Mouse (Mus musculus): ENCODE results near the gene Lats2. TPM values are rescaled to one million over a fixed set of nuclear protein-coding genes. Genes with fewer than 3 reads are reported as not detected.
"Not testable (repeated sequence)": the region's sequence is repeated elsewhere in the genome, so short reads cannot be mapped to it uniquely, and the experiment has no call there.

The Lats2 gene
- polyA plus RNA-seq, 1 experiment from 2014 or later, result 8.6 TPM

DNA sequence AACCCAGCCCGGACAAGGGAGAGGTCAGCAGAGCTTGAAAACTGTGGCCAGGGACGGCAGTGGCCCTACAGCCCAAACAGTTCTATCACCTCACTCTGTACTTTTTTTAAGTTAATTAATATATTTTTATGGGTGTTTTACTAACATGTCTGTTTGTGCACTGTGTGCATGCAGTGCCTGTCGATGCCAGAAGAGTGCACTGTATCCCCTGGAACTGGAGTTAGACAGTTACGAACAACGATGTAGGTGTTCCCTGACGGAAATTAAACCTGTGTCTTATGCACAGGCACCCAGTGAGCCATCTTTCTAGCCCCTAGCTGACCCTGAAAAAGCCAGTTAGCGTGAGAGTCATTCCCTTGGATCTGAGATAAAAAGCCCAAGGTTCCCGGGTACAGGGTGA lies 62.6 kb downstream of the Lats2 start:
- Histone ChIP-seq H3K9me3 (ENCODE audit: control insufficient read depth) (no peaks in the 10 kb centered on the region), H3K9ac (ENCODE audit: low read depth, low read length) (no peak overlapping the region), H3K36me3 (ENCODE audit: control insufficient read depth, insufficient read depth) (peaks cover 60% of the 10 kb centered on the region), H3K4me2 (replicated peaks; ENCODE audit: low read depth) (no peak overlapping the region), H3K4me3 (ENCODE audit: low read depth, low read length) (no peak overlapping the region), H3K27ac (ENCODE audit: low read depth, low read length) (no peak overlapping the region), H3K27me3 (replicated peaks; ENCODE audit: control insufficient read depth, insufficient read depth, low read length) (no peaks in the 10 kb centered on the region), H3K4me1 (replicated peaks; ENCODE audit: control insufficient read depth, insufficient read depth, low read length) (no peaks in the 10 kb centered on the region)
- WGBS, result 92% methylated on average over 8 of the region's 8 CpGs
- peak; percentile 65 for TF ChIP-seq CTCF (IDR thresholded peaks at IDR 0.05; ENCODE audit: low read depth)
- no peak for ATAC-seq

GRCm38 (mm10) chr14:57694246-57694645 lies 63.9 kb downstream of the Lats2 start:
- H3K9ac ChIP-seq (ENCODE audit: low read depth, low read length), result no peak overlapping the region
- H3K4me1 ChIP-seq (replicated peaks; ENCODE audit: control insufficient read depth, insufficient read depth, low read length), result no peaks in the 10 kb centered on the region
- no peak overlapping the region for H3K4me3 ChIP-seq (ENCODE audit: low read depth, low read length)
- no peak overlapping the region for H3K27ac ChIP-seq (ENCODE audit: low read depth, low read length)
- peaks cover 48% of the 10 kb centered on the region for H3K36me3 ChIP-seq (ENCODE audit: control insufficient read depth, insufficient read depth)
- 88% methylated on average over 16 of the region's 16 CpGs for WGBS
- no peaks in the 10 kb centered on the region for H3K9me3 ChIP-seq (ENCODE audit: control insufficient read depth)
- no peak for ATAC-seq
- H3K27me3 ChIP-seq (replicated peaks; ENCODE audit: control insufficient read depth, insufficient read depth, low read length), result no peaks in the 10 kb centered on the region
- H3K4me2 ChIP-seq (replicated peaks; ENCODE audit: low read depth), result no peak overlapping the region
- no peak for TF ChIP-seq CTCF (IDR thresholded peaks at IDR 0.05; ENCODE audit: low read depth)

DNA sequence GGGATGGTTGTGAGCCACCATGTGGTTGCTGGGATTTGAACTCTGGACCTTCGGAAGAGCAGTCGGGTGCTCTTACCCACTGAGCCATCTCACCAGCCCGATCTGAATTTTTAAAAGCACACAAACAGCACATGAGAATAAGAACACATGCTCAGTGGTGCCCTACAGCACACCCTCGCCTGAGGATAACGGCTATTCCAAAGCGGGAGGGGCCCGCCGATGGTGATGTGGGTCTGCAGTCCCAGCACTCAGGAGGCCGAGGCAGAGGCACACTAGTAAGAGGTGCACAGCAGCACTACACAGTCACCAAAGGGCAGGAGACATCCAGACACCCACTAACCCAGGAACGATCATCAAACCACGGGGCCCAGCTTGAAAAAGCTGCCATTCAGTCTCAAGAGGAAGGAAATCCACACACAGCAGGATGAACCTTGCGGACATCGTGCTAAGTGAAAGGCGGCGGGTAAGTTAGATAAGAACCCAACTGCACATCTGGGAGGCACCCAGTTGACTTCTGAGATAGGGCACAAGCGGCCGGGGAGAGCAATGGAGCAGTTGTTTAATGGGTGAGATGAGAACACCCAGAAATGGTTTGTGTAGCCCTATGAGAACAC lies 65.6 kb downstream of the Lats2 start:
- Histone ChIP-seq H3K36me3 (ENCODE audit: control insufficient read depth, insufficient read depth) (peaks cover 51% of the 10 kb centered on the region), H3K4me2 (replicated peaks; ENCODE audit: low read depth) (no peak overlapping the region), H3K27me3 (replicated peaks; ENCODE audit: control insufficient read depth, insufficient read depth, low read length) (no peaks in the 10 kb centered on the region), H3K9ac (ENCODE audit: low read depth, low read length) (no peak overlapping the region), H3K4me3 (ENCODE audit: low read depth, low read length) (no peak overlapping the region), H3K27ac (ENCODE audit: low read depth, low read length) (no peak overlapping the region), H3K4me1 (replicated peaks; ENCODE audit: control insufficient read depth, insufficient read depth, low read length) (no peaks in the 10 kb centered on the region), H3K9me3 (ENCODE audit: control insufficient read depth) (no peaks in the 10 kb centered on the region)
- ATAC-seq, result no peak
- no peak for TF ChIP-seq CTCF (IDR thresholded peaks at IDR 0.05; ENCODE audit: low read depth)
- 84% methylated on average over 17 of the region's 17 CpGs for WGBS

GRCm38 (mm10) chr14:57691316-57691715 lies 66.9 kb downstream of the Lats2 start:
- 96% methylated on average over 24 of the region's 24 CpGs for WGBS
- no peaks in the 10 kb centered on the region for H3K27me3 ChIP-seq (replicated peaks; ENCODE audit: control insufficient read depth, insufficient read depth, low read length)
- no peak for TF ChIP-seq CTCF (IDR thresholded peaks at IDR 0.05; ENCODE audit: low read depth)
- no peak overlapping the region for H3K27ac ChIP-seq (ENCODE audit: low read depth, low read length)
- peaks cover 41% of the 10 kb centered on the region for H3K36me3 ChIP-seq (ENCODE audit: control insufficient read depth, insufficient read depth)
- no peak overlapping the region for H3K9ac ChIP-seq (ENCODE audit: low read depth, low read length)
- no peaks in the 10 kb centered on the region for H3K9me3 ChIP-seq (ENCODE audit: control insufficient read depth)
- H3K4me2 ChIP-seq (replicated peaks; ENCODE audit: low read depth), result no peak overlapping the region
- H3K4me1 ChIP-seq (replicated peaks; ENCODE audit: control insufficient read depth, insufficient read depth, low read length), result no peaks in the 10 kb centered on the region
- ATAC-seq, result no peak
- no peak overlapping the region for H3K4me3 ChIP-seq (ENCODE audit: low read depth, low read length)

DNA sequence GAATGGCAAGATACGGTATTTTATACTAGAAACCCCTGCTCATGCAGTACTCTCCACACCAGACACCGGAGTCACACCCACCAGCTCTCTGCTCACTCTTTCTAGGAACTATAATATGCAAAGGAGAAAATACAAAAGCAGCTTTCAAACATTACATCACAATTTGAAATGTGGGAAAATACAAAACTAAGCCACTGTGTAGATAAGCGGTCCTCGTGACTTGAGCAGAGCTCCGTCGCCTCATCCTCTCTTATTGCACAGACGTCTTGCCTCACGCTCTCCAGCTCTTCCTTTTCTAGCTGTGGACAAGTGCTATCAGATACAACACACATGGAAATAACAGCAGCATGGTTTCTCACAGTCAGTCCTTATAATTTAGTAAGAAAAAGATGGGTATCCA lies 67.5 kb downstream of the Lats2 start:
- Histone ChIP-seq H3K27me3 (replicated peaks; ENCODE audit: control insufficient read depth, insufficient read depth, low read length) (no peaks in the 10 kb centered on the region), H3K9ac (ENCODE audit: low read depth, low read length) (no peak overlapping the region), H3K27ac (ENCODE audit: low read depth, low read length) (no peak overlapping the region), H3K9me3 (ENCODE audit: control insufficient read depth) (no peaks in the 10 kb centered on the region), H3K4me3 (ENCODE audit: low read depth, low read length) (no peak overlapping the region), H3K36me3 (ENCODE audit: control insufficient read depth, insufficient read depth) (peaks cover 35% of the 10 kb centered on the region), H3K4me2 (replicated peaks; ENCODE audit: low read depth) (no peak overlapping the region), H3K4me1 (replicated peaks; ENCODE audit: control insufficient read depth, insufficient read depth, low read length) (no peaks in the 10 kb centered on the region)
- no peak for ATAC-seq
- no peak for TF ChIP-seq CTCF (IDR thresholded peaks at IDR 0.05; ENCODE audit: low read depth)
- WGBS, result 90% methylated on average over 8 of the region's 8 CpGs

GRCm38 (mm10) chr14:57688066-57688465 lies 70.1 kb downstream of the Lats2 start:
- H3K27me3 ChIP-seq (replicated peaks; ENCODE audit: control insufficient read depth, insufficient read depth, low read length); H3K9ac ChIP-seq (ENCODE audit: low read depth, low read length); H3K4me2 ChIP-seq (replicated peaks; ENCODE audit: low read depth); H3K27ac ChIP-seq (ENCODE audit: low read depth, low read length); H3K4me1 ChIP-seq (replicated peaks; ENCODE audit: control insufficient read depth, insufficient read depth, low read length); ATAC-seq; H3K4me3 ChIP-seq (ENCODE audit: low read depth, low read length); H3K9me3 ChIP-seq (ENCODE audit: control insufficient read depth): not testable (repeated sequence)
- H3K36me3 ChIP-seq (ENCODE audit: control insufficient read depth, insufficient read depth), result peaks cover 17% of the 10 kb centered on the region
- WGBS, result 89% methylated on average over 7 of the region's 7 CpGs

DNA sequence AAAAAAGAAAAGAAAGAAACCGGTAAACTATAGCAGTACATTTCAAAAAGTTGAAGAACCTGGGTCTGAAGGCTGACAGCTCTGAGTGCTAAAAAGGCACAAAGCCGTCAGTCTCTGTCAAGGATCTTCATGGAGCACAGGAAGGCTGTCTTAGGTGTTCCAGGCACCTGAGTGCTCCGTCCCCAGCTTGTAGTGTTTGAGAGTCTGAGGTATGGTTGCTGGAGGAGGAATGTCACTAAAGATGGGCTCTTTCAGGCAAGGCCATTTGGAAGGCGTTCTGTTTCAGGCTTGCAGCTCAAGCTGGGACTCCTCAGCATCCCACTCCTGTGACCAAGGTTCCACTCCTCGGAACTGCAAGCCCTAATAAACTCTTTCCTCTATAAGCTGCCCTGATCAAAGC lies 70.7 kb downstream of the Lats2 start:
- Histone ChIP-seq H3K9me3 (ENCODE audit: control insufficient read depth) (no peaks in the 10 kb centered on the region), H3K4me3 (ENCODE audit: low read depth, low read length) (no peak overlapping the region), H3K4me1 (replicated peaks; ENCODE audit: control insufficient read depth, insufficient read depth, low read length) (no peaks in the 10 kb centered on the region), H3K36me3 (ENCODE audit: control insufficient read depth, insufficient read depth) (peaks cover 17% of the 10 kb centered on the region), H3K9ac (ENCODE audit: low read depth, low read length) (no peak overlapping the region), H3K27me3 (replicated peaks; ENCODE audit: control insufficient read depth, insufficient read depth, low read length) (no peaks in the 10 kb centered on the region), H3K27ac (ENCODE audit: low read depth, low read length) (no peak overlapping the region), H3K4me2 (replicated peaks; ENCODE audit: low read depth) (no peak overlapping the region)
- WGBS, result 87% methylated on average over 5 of the region's 5 CpGs
- no peak for ATAC-seq
- no peak for TF ChIP-seq CTCF (IDR thresholded peaks at IDR 0.05; ENCODE audit: low read depth)
